Comparison of ENCODE assay signal across 10 mouse cellular contexts in genomic region chr5:105793548-105793940, GRCm38 (mm10).
DNase-seq lines count a peak whose midpoint lies in the region; ATAC-seq and TF ChIP-seq lines count a peak whose summit lies in the region.
"Had no signal": no experiment of that assay in that cellular context is flagged by ENCODE, and none has a peak within 500 bp of the region (broad histone marks: within the 10 kb centered on the region; RNA-seq: fewer than 3 reads in every experiment).

No protein-coding gene starts in this region.

- peaks cover 34% of the 10 kb centered on the region for H3K4me1 ChIP-seq in heart, postnatal 0 days (ENCODE audit: control insufficient read depth, insufficient read depth)
- peaks cover 24% of the 10 kb centered on the region for H3K4me1 ChIP-seq in heart, adult 2 months (ENCODE audit: control insufficient read depth, insufficient read depth, low read length)
- H3K4me1 ChIP-seq in ES-E14 (ENCODE audit: control insufficient read depth in 2 of 2, insufficient read depth in 2 of 2, low read length in 2 of 2, poor library complexity in 1 of 2), result peaks cover 6 to 13% of the 10 kb centered on the region in 2 experiments; a peak in 3 of 4 replicates
- H3K4me1 ChIP-seq in forebrain, embryonic 14.5 days (ENCODE audit: control insufficient read depth, insufficient read depth, low read length), result peaks cover 19% of the 10 kb centered on the region
- H3K4me1 ChIP-seq in liver, embryonic 16.5 days (ENCODE audit: control insufficient read depth, low read depth, low read length), result peaks cover 9% of the 10 kb centered on the region

- no peaks in the 10 kb centered on the region for H3K27me3 ChIP-seq in heart, postnatal 0 days (ENCODE audit: control insufficient read depth, insufficient read depth, low read length)
- no peaks in the 10 kb centered on the region for H3K27me3 ChIP-seq in heart, adult 2 months (ENCODE audit: control insufficient read depth, insufficient read depth, low read length)
- no peaks in the 10 kb centered on the region for H3K27me3 ChIP-seq in forebrain, embryonic 14.5 days (replicated peaks; ENCODE audit: control insufficient read depth, insufficient read depth, low read length)
- H3K27me3 ChIP-seq in liver, embryonic 16.5 days (ENCODE audit: control insufficient read depth, insufficient read depth, low read depth, low read length), result no peaks in the 10 kb centered on the region

- intact Hi-C loops in heart, adult 2 months (cut with DNase I), result loop anchor here (5.0 kb wide), 1 partner anchor 61 kb away; no protein-coding TSS in a partner anchor

- no peak overlapping the region for H3K4me3 ChIP-seq in heart, postnatal 0 days (ENCODE audit: low read depth, low read length)
- H3K4me3 ChIP-seq in heart, adult 2 months, result no peak overlapping the region
- H3K4me3 ChIP-seq in ES-E14 (ENCODE audit: insufficient read depth in 1 of 2, low read depth in 1 of 2, low read length in 2 of 2, poor library complexity in 1 of 2, severe bottlenecking in 1 of 2), result no peak overlapping the region
- no peak overlapping the region for H3K4me3 ChIP-seq in forebrain, embryonic 14.5 days (ENCODE audit: low read depth, low read length)
- H3K4me3 ChIP-seq in liver, embryonic 16.5 days (ENCODE audit: low read depth, low read length), result no peak overlapping the region

- H3K9ac ChIP-seq in heart, postnatal 0 days (replicated peaks; ENCODE audit: low read depth, low read length), result no peak overlapping the region
- no peak overlapping the region for H3K9ac ChIP-seq in heart, adult 2 months (ENCODE audit: low read depth, low read length)
- no peak overlapping the region for H3K9ac ChIP-seq in ES-E14 (ENCODE audit: insufficient read depth, low read depth, low read length, poor library complexity, severe bottlenecking)
- peak overlapping the region; percentile 13; the same call in 1 of the 2 replicates for H3K9ac ChIP-seq in forebrain, embryonic 14.5 days (ENCODE audit: low read length)
- H3K9ac ChIP-seq in liver, embryonic 16.5 days (ENCODE audit: low read depth, low read length), result no peak overlapping the region

- no peaks in the 10 kb centered on the region for H3K36me3 ChIP-seq in heart, postnatal 0 days (replicated peaks; ENCODE audit: control insufficient read depth, insufficient read depth, low read length)
- H3K36me3 ChIP-seq in heart, adult 2 months (ENCODE audit: control insufficient read depth, insufficient read depth, low read length), result no peaks in the 10 kb centered on the region
- H3K36me3 ChIP-seq in ES-E14 (ENCODE audit: control insufficient read depth, insufficient read depth, low read length, poor library complexity, severe bottlenecking), result no peaks in the 10 kb centered on the region
- H3K36me3 ChIP-seq in forebrain, embryonic 14.5 days (ENCODE audit: control insufficient read depth, insufficient read depth, low read length), result no peaks in the 10 kb centered on the region
- H3K36me3 ChIP-seq in liver, embryonic 16.5 days (ENCODE audit: control insufficient read depth, insufficient read depth), result no peaks in the 10 kb centered on the region

- H3K27ac ChIP-seq in heart, postnatal 0 days (ENCODE audit: low read depth), result no peak overlapping the region
- no peak overlapping the region; the same call in 1 of the 2 replicates for H3K27ac ChIP-seq in heart, adult 2 months
- H3K27ac ChIP-seq in ES-E14 (ENCODE audit: insufficient read depth, low read depth, low read length, poor library complexity, severe bottlenecking), result peak overlapping the region; percentile 44
- H3K27ac ChIP-seq in forebrain, embryonic 14.5 days (ENCODE audit: low read depth, low read length), result no peak overlapping the region; the same call in 1 of the 2 replicates
- H3K27ac ChIP-seq in liver, embryonic 16.5 days (ENCODE audit: low read length), result peak overlapping the region; percentile 81

- WGBS in heart, postnatal 0 days, result 71% methylated on average over 5 of the region's 5 CpGs
- WGBS in heart, adult 2 months, result 75% methylated on average over 5 of the region's 5 CpGs
- 30% methylated on average over 5 of the region's 5 CpGs for WGBS in forebrain, embryonic 14.5 days
- WGBS in liver, embryonic 16.5 days (ENCODE audit: insufficient replicate concordance), result 70% methylated on average over 5 of the region's 5 CpGs

- no peak for TF ChIP-seq CTCF in heart, postnatal 0 days (IDR thresholded peaks at IDR 0.05; ENCODE audit: low read depth)
- TF ChIP-seq CTCF in heart, adult 2 months (IDR thresholded peaks at IDR 0.05), result no peak

- peak overlapping the region; percentile 44; the same call in 1 of the 2 replicates for H3K4me2 ChIP-seq in heart, postnatal 0 days (ENCODE audit: low read depth, low read length)
- H3K4me2 ChIP-seq in forebrain, embryonic 14.5 days (ENCODE audit: low read length), result no peak overlapping the region
- H3K4me2 ChIP-seq in liver, embryonic 16.5 days (ENCODE audit: low read depth, low read length), result no peak overlapping the region

- H3K79me2 ChIP-seq in heart, adult 2 months (replicated peaks; ENCODE audit: control insufficient read depth, insufficient read depth, low read length), result no peaks in the 10 kb centered on the region

- no peak for TF ChIP-seq EP300 in heart, postnatal 0 days (IDR thresholded peaks at IDR 0.05; ENCODE audit: low read depth)
- no peak for TF ChIP-seq EP300 in heart, adult 2 months (IDR thresholded peaks at IDR 0.05; ENCODE audit: insufficient read depth, low read depth, low read length)

- no peak for TF ChIP-seq POLR2A in heart, adult 2 months (IDR thresholded peaks at IDR 0.05; ENCODE audit: insufficient read depth, low read depth, low read length)

- ATAC-seq in heart, postnatal 0 days (ENCODE audit: insufficient read depth, low read depth), result no peak
- ATAC-seq in forebrain, embryonic 14.5 days, result peak; percentile 19; the same call in 1 of the 2 replicates
- ATAC-seq in liver, embryonic 16.5 days (ENCODE audit: low read depth), result no peak
- ATAC-seq in cerebellum, adult (ENCODE audit: insufficient number of reproducible peaks, low FRiP score, low TSS enrichment), result no peak

- no peaks in the 10 kb centered on the region for H3K9me3 ChIP-seq in heart, postnatal 0 days (replicated peaks; ENCODE audit: control insufficient read depth, low read length)
- H3K9me3 ChIP-seq in ES-E14 (ENCODE audit: control insufficient read depth, insufficient read depth, low read depth, low read length), result no peaks in the 10 kb centered on the region
- no peaks in the 10 kb centered on the region for H3K9me3 ChIP-seq in forebrain, embryonic 14.5 days (replicated peaks; ENCODE audit: control insufficient read depth, low read length)
- H3K9me3 ChIP-seq in liver, embryonic 16.5 days (replicated peaks; ENCODE audit: control insufficient read depth, low read length), result no peaks in the 10 kb centered on the region

- in situ Hi-C loops in ES-E14 (cut with MboI; ENCODE audit: low sequenced_read_pairs in 2 of 2, unreplicated experiment in 2 of 2), result no loop called here

- DNase-seq in heart, postnatal 0 days (ENCODE audit: low spot score), result no peak
- no peak for DNase-seq in heart, adult 2 months
- no peak for DNase-seq in ES-E14 (ENCODE audit: low read depth, low spot score)
- peak; percentile 15 for DNase-seq in forebrain, embryonic 14.5 days (ENCODE audit: low spot score)
- DNase-seq in right cerebral cortex, postnatal 10 days (ENCODE audit: low spot score in 2 of 2), result no peak
- no peak for DNase-seq in spleen, postnatal 36 days (ENCODE audit: low spot score in 2 of 2)
- DNase-seq: gastrocnemius, postnatal 25 days; thymus, adult 18-20 months had no signal

TF ChIP-seq in ES-E14, 5 proteins besides CTCF, POLR2A, EP300 and RAD21:
- TF ChIP-seq ZC3H11A (IDR thresholded peaks at IDR 0.05; ENCODE audit: borderline replicate concordance, low read depth, low read length) (no peak), HCFC1 (IDR thresholded peaks at IDR 0.05; ENCODE audit: borderline replicate concordance, insufficient read depth, low read length) (no peak), MAFK (IDR thresholded peaks at IDR 0.05; ENCODE audit: insufficient read depth, low read depth, low read length) (no peak), CHD2 (IDR thresholded peaks at IDR 0.05; ENCODE audit: low read depth, low read length) (no peak), ZNF384 (IDR thresholded peaks at IDR 0.05; ENCODE audit: low read depth, low read length) (0 out of 2 replicates have a peak, but pooled peaks have one; percentile 15)
TF ChIP-seq in ES-E14: peak in this region for 1.

Comparison
In these comparisons a context has a peak if more than half of its experiments do, and no peak if none do; other contexts are left out.
1. H3K27ac ChIP-seq: peak in ES-E14 (single experiment) and liver, embryonic 16.5 days (single experiment); none in heart, postnatal 0 days (single experiment), heart, adult 2 months (single experiment) and forebrain, embryonic 14.5 days (single experiment).